Mouse (Mus musculus) lung, embryonic 14.5 days (tissue): ENCODE measurements around the gene Card19. TPM values are rescaled to one million over a fixed set of nuclear protein-coding genes. Genes with fewer than 3 reads are reported as not detected.

ENCODE experiments used
- ATAC-seq: fragments of 200-750 bp; cut with Nextera tagmentation; 2 replicates; pipeline ENCODE4 v1.8.0; 2017; ENCODE audit warnings: mild to moderate bottlenecking, moderate TSS enrichment, moderate library complexity; ENCODE audit not compliant: insufficient read depth
- DNase-seq: peaks from one replicate; pipeline ENCODE4 v3.0.0-alpha.2; 2015
- H3K27ac ChIP-seq: fragments of 300-500 bp; sonication (generic); 2 replicates; pipeline ENCODE4 v1.5.1; 2014; ENCODE audit warnings: low read depth, mild to moderate bottlenecking, moderate library complexity
- H3K27me3 ChIP-seq: fragments of 300-500 bp; sonication (generic); 2 replicates; pipeline ENCODE4 v1.6.1; 2014; ENCODE audit warnings: low read length, control low read depth; ENCODE audit not compliant: insufficient read depth
- H3K36me3 ChIP-seq: fragments of 300-500 bp; sonication (generic); 2 replicates; pipeline ENCODE4 v1.6.1; 2014; ENCODE audit warnings: control low read depth; ENCODE audit not compliant: insufficient read depth
- H3K4me1 ChIP-seq: fragments of 300-500 bp; sonication (generic); 2 replicates; pipeline ENCODE4 v1.6.1; 2014; ENCODE audit warnings: antibody characterized with exemption, control low read depth; ENCODE audit not compliant: insufficient read depth
- H3K4me2 ChIP-seq: fragments of 300-500 bp; sonication (generic); 2 replicates; pipeline ENCODE4 v1.6.1; 2014; ENCODE audit warnings: mild to moderate bottlenecking
- H3K4me3 ChIP-seq: fragments of 300-500 bp; sonication (generic); 2 replicates; pipeline ENCODE4 v1.5.1; 2014; ENCODE audit warnings: low read depth, low read length
- H3K9ac ChIP-seq: fragments of 300-500 bp; sonication (generic); 2 replicates; pipeline ENCODE4 v1.6.1; 2014
- H3K9me3 ChIP-seq: fragments of 300-500 bp; sonication (generic); 2 replicates; pipeline ENCODE4 v1.6.1; 2016; ENCODE audit warnings: low read depth, low read length, control low read depth
- CTCF ChIP-seq: IDR thresholded peaks from 2 replicates; pipeline ENCODE4 v1.5.1; 2016; ENCODE audit warnings: antibody characterized with exemption, low read depth
- WGBS: fragments of 180-500 bp; shearing (Covaris S2); extraction: QIAGEN DNeasy Blood & Tissue Kit; methylation state at CpG from one replicate; pipeline ENCODE4 v1.1.7; 2014; 5-methylcytosine and 5-hydroxymethylcytosine counted together
- polyA plus RNA-seq: library from polyadenylated mRNA; unstranded; fragments of >200 nt; fragmentation: Nextera tagmentation; extraction: Ambion mirVana; gene quantifications from 2 replicates; pipeline ENCODE4 v1.2.1, GENCODE M21; 2014

Card19 gene
- polyA plus RNA-seq, 1 experiment from 2014 or later, result 47.9 TPM

GRCm38 (mm10) chr13:49249634-49250033 is 33.8 kb upstream of the Card19 start:
- ATAC-seq, result no peak
- Histone ChIP-seq H3K9me3 (no peaks in the 10 kb centered on the region), H3K4me1 (no peaks in the 10 kb centered on the region; the same call in 1 of the 2 replicates), H3K4me3 (no peak overlapping the region), H3K4me2 (no peak overlapping the region), H3K9ac (no peak overlapping the region), H3K36me3 (no peaks in the 10 kb centered on the region), H3K27ac (no peak overlapping the region), H3K27me3 (peaks cover 24% of the 10 kb centered on the region)
- DNase-seq, result no peak
- no peak for TF ChIP-seq CTCF
- WGBS, result 45% methylated on average over 2 of the region's 2 CpGs

- DNase-seq (no peak), ATAC-seq (no peak)
- H3K9ac ChIP-seq, result no peak overlapping the region
- no peaks in the 10 kb centered on the region; the same call in 1 of the 2 replicates for H3K4me1 ChIP-seq
- 45% methylated on average over 3 of the region's 3 CpGs for WGBS
- H3K9me3 ChIP-seq, result no peaks in the 10 kb centered on the region
- H3K36me3 ChIP-seq, result no peaks in the 10 kb centered on the region
- H3K4me2 ChIP-seq, result no peak overlapping the region
- no peak overlapping the region for H3K4me3 ChIP-seq
- no peak for TF ChIP-seq CTCF
- peaks cover 24% of the 10 kb centered on the region for H3K27me3 ChIP-seq
- no peak overlapping the region for H3K27ac ChIP-seq
These were observed 33.1 kb upstream of the Card19 start for GRCm38 (mm10) chr13:49248923-49249322.

- no peaks in the 10 kb centered on the region for H3K36me3 ChIP-seq
- peak within 1 kb of the TSS; percentile 42 for H3K4me3 ChIP-seq
- peaks cover 24% of the 10 kb centered on the region for H3K27me3 ChIP-seq
- no peak for DNase-seq
- no peak for TF ChIP-seq CTCF
- WGBS, result 15% methylated on average over 8 of the region's 8 CpGs
- no peak within 1 kb of the TSS for H3K27ac ChIP-seq
- no peaks in the 10 kb centered on the region for H3K9me3 ChIP-seq
- H3K4me2 ChIP-seq, result peak within 1 kb of the TSS; percentile 86
- no peak; the same call in 1 of the 2 replicates for ATAC-seq
- no peaks in the 10 kb centered on the region; the same call in 1 of the 2 replicates for H3K4me1 ChIP-seq
- peak within 1 kb of the TSS; percentile 34 for H3K9ac ChIP-seq
These were observed 32.6 kb upstream of the Card19 start, which contains the start of gene Susd3 for GRCm38 (mm10) chr13:49248467-49248862. Susd3 (minus strand) TSS chr13:49248706.

- peak; percentile 52 for DNase-seq
- peak overlapping the region; percentile 42 for H3K4me3 ChIP-seq
- H3K27me3 ChIP-seq, result peaks cover 24% of the 10 kb centered on the region
- no peaks in the 10 kb centered on the region for H3K36me3 ChIP-seq
- TF ChIP-seq CTCF, result no peak
- no peak overlapping the region for H3K27ac ChIP-seq
- H3K9ac ChIP-seq, result peak overlapping the region; percentile 34
- H3K9me3 ChIP-seq, result no peaks in the 10 kb centered on the region
- no peaks in the 10 kb centered on the region; the same call in 1 of the 2 replicates for H3K4me1 ChIP-seq
- H3K4me2 ChIP-seq, result peak overlapping the region; percentile 86
- WGBS, result 1% methylated on average over 58 of the region's 58 CpGs
- peak; percentile 61 for ATAC-seq
These were observed 32.1 kb upstream of the Card19 start for GRCm38 (mm10) chr13:49247740-49248466.

DNA sequence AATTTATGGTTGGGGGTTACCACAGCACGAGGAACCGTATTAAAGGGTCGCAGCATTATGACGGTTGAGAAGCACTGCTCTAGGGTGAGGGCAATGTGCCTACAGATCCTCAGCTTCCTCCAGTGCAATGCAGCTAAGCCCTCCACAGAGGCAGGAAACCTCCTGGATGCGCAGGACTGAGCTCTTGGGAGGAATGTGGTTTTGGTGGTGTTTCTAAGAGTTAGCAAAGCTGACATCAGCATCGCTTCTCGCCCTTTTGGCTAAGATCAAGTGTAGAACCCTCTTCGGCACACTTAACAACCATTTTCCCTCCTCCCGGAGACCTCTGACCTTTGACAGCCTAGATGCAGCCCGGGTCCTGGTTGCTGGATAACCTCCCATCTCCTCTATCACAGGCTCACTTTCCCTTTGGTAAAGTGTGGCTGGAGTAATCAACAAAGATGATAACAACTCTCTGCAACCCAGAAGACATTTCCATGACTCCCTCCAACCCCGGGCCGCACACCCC is 31.4 kb upstream of the Card19 start:
- 32% methylated on average over 12 of the region's 12 CpGs for WGBS
- peak overlapping the region; percentile 86 for H3K4me2 ChIP-seq
- no peaks in the 10 kb centered on the region; the same call in 1 of the 2 replicates for H3K4me1 ChIP-seq
- ATAC-seq (no peak), DNase-seq (no peak)
- H3K27ac ChIP-seq, result no peak overlapping the region
- H3K4me3 ChIP-seq, result peak overlapping the region; percentile 42
- H3K9me3 ChIP-seq, result no peaks in the 10 kb centered on the region
- no peaks in the 10 kb centered on the region for H3K36me3 ChIP-seq
- TF ChIP-seq CTCF, result no peak
- peaks cover 24% of the 10 kb centered on the region for H3K27me3 ChIP-seq
- H3K9ac ChIP-seq, result no peak overlapping the region

GRCm38 (mm10) chr13:49246626-49247025 is 30.8 kb upstream of the Card19 start:
- ATAC-seq (no peak), DNase-seq (no peak)
- peaks cover 24% of the 10 kb centered on the region for H3K27me3 ChIP-seq
- no peak for TF ChIP-seq CTCF
- H3K4me1 ChIP-seq, result no peaks in the 10 kb centered on the region; the same call in 1 of the 2 replicates
- H3K4me2 ChIP-seq, result no peak overlapping the region
- WGBS, result 72% methylated on average over 2 of the region's 2 CpGs
- no peaks in the 10 kb centered on the region for H3K9me3 ChIP-seq
- no peak overlapping the region for H3K27ac ChIP-seq
- no peaks in the 10 kb centered on the region for H3K36me3 ChIP-seq
- no peak overlapping the region for H3K4me3 ChIP-seq
- H3K9ac ChIP-seq, result no peak overlapping the region

DNA sequence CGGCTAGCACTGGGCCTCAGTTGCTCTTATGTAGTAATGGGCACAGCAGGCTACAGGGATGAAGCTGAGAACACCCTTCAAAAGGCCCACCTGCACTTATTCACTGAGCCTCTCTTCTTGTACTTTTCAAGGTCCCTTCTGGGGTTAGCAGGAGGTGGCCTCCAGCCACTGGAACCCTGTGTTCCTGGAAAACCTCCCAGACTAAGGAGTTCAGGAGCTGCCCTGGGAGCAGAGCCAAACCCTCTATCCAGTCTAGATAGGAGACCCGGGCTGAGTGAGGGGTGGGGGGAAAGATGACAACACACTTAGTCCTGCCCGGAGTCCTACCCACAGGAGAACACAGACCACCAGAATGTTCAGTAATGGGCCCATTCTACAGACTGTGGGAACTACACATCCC is 30.2 kb upstream of the Card19 start:
- H3K36me3 ChIP-seq, result no peaks in the 10 kb centered on the region
- H3K27me3 ChIP-seq, result peaks cover 24% of the 10 kb centered on the region
- no peak overlapping the region for H3K4me3 ChIP-seq
- no peaks in the 10 kb centered on the region for H3K9me3 ChIP-seq
- 70% methylated on average over 3 of the region's 3 CpGs for WGBS
- H3K4me2 ChIP-seq, result no peak overlapping the region
- DNase-seq (no peak), ATAC-seq (no peak)
- no peak overlapping the region for H3K27ac ChIP-seq
- no peak for TF ChIP-seq CTCF
- no peaks in the 10 kb centered on the region; the same call in 1 of the 2 replicates for H3K4me1 ChIP-seq
- H3K9ac ChIP-seq, result no peak overlapping the region
